Mouse (Mus musculus) duodenum, adult 2 months (tissue): ENCODE results near the gene Gm20503. TPM values are rescaled to one million over a fixed set of nuclear protein-coding genes. Genes with fewer than 3 reads are reported as not detected.

Experiments
- polyA plus RNA-seq: library from polyadenylated mRNA; depleted of rRNA; stranded (reverse); fragments of >200 nt; gene quantifications from 2 replicates; pipeline ENCODE4 v1.2.3, GENCODE M21; 2012; ENCODE audit warnings: low replicate concordance; rRNA removed

Gm20503 gene
- polyA plus RNA-seq, result 3.7 TPM in 1 of 2 replicates, not detected in the other

GRCm38 (mm10) chr4:59002948-59003805, at the start of gene Gm20503:
Gene Gm20503 (plus strand): TSS chr4:59003210.

GRCm38 (mm10) chr4:58986540-58987190, 16.3 kb upstream of the Gm20503 start, which contains the start of gene Ptgr1:
Gene Ptgr1 (minus strand): TSS chr4:58987119.

GRCm38 (mm10) chr4:58994762-58995161, 8.2 kb upstream of the Gm20503 start, which contains the start of gene Dnajc25:
Gene Dnajc25 (plus strand): TSS chr4:58995062.

GRCm38 (mm10) chr4:59034918-59035785, 32.1 kb downstream of the Gm20503 start, which contains the start of gene Gng10:
Gene Gng10 (plus strand): TSS chr4:59035088.

Other genes starting within 250 kb of the Gm20503 start
- gene Olfr267, start 215.5 kb upstream of the Gm20503 start, polyA plus RNA-seq, result 0.04 TPM in 1 of 2 replicates, not detected in the other
- 26.9 and 30.1 TPM in 2 replicates for gene Ecpas, start 90.5 kb upstream of the Gm20503 start, polyA plus RNA-seq
- not detected in 2 replicates for gene Zkscan16, start 59.6 kb upstream of the Gm20503 start, polyA plus RNA-seq
- 12.7 and 12.9 TPM in 2 replicates for gene Ptgr1, start 16.1 kb upstream of the Gm20503 start, polyA plus RNA-seq
- 3.5 and 4.2 TPM in 2 replicates for gene Dnajc25, start 8.1 kb upstream of the Gm20503 start, polyA plus RNA-seq
- gene Gng10, start 31.9 kb downstream of the Gm20503 start, polyA plus RNA-seq, result 5.7 and 14.0 TPM in 2 replicates
- not detected in 2 replicates for gene AI481877, start 135.8 kb downstream of the Gm20503 start, polyA plus RNA-seq
- gene Ugcg, start 186.0 kb downstream of the Gm20503 start, polyA plus RNA-seq, result 26.4 and 37.0 TPM in 2 replicates